Mouse (Mus musculus) splenic B cell, adult 2 months (primary cell): ENCODE results near the gene Nim1k.
"Not testable (repeated sequence)": the region's sequence is repeated elsewhere in the genome, so short reads cannot be mapped to it uniquely, and the experiment has no call there.

Experiments used
- DNase-seq: peaks from one replicate; pipeline ENCODE4 v3.0.0-alpha.2; 2011; ENCODE audit warnings: low read depth, low spot score
- H3K27me3 ChIP-seq: 2 replicates; pipeline ENCODE4 v1.6.1; 2012; ENCODE audit warnings: mild to moderate bottlenecking, low read length, moderate library complexity, mixed read lengths; ENCODE audit not compliant: control insufficient read depth, poor library complexity, insufficient read depth, severe bottlenecking
- H3K36me3 ChIP-seq: 2 replicates; pipeline ENCODE4 v1.6.1; 2012; ENCODE audit warnings: mild to moderate bottlenecking, low read length, moderate library complexity, mixed read lengths; ENCODE audit not compliant: control insufficient read depth, poor library complexity, insufficient read depth, severe bottlenecking

Nim1k gene

DNA sequence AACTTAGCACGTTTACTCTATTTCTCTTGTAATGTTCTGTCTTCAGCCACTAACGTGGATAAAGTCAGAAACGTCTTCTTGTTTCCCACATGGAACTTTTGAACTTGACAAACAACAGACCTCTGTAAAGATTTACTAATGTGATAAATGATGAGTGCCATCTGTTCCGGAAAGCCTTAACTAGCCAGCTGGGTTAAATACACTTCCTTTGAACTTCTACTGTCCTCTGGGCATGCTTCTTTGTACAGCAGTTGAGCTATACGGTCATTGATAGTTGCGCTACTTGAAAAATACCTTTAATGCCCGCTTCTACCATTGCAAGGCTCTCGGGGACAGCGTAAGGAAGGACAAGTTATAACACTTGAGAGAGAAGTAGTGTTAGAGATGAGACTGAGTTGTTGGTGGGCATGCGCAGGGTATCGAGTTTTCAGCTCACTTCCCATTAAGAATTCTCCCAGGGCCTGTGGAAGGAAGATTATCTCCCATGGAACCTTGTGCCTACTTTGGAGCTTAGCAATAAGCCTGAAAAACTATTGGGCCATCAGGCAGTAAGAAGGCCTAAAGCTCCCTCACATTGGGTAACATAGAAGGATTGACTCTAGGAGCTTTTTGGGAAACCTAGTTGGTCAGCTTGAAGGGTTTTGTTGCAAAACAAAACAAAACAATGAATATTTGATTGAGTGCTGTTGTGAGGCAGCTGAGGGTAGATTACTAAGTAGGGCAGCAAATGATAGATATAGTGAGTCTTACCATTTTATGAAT is 71.1 kb downstream of the Nim1k start:
- no peak for DNase-seq

DNA sequence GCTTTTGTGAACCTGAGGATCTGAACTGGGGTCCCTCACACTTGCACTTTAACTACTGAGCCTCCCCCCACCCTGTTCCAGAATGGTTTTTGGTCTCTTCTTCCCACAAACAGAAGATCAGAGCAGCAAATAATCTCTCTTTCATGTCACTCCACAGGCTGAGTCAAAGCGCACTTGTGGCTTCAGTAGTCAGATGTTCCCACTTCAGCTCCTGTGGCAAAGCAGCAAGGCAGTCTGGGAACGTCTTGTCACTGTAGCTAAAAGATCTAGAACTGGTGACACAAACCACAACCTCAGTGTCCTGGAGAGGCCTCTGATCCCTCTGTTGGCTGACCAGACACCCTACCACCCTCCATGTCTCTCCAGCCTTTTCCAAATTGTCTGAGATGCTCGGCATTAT is 74.5 kb downstream of the Nim1k start:
- Histone ChIP-seq H3K27me3 (no peaks in the 10 kb centered on the region), H3K36me3 (no peaks in the 10 kb centered on the region)
- no peak for DNase-seq

More for the DNA sequence above, 71.1 kb downstream of the Nim1k start:
- H3K27me3 ChIP-seq = no peaks in the 10 kb centered on the region
- H3K36me3 ChIP-seq = no peaks in the 10 kb centered on the region

DNA sequence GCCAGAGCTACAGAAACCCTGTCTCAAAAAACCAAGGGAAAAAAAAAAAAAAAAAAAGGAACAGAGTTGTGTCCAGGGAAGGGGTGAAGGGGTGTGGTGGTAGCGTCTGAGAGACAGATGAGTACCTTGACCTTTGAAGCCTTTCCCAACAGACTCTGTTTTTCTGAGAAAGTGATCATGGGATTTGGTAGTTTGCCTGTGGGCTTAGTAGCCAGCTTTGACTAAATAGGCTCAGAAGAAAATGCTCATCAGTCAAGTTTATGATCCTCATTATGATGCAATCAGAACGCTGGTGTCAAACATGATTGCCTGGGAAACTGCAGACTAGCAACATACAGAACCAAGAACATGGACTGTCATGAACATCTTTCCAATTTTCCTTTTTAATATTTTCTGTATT is 76.0 kb downstream of the Nim1k start:
- no peaks in the 10 kb centered on the region for H3K27me3 ChIP-seq
- no peak for DNase-seq
- no peaks in the 10 kb centered on the region for H3K36me3 ChIP-seq

DNA sequence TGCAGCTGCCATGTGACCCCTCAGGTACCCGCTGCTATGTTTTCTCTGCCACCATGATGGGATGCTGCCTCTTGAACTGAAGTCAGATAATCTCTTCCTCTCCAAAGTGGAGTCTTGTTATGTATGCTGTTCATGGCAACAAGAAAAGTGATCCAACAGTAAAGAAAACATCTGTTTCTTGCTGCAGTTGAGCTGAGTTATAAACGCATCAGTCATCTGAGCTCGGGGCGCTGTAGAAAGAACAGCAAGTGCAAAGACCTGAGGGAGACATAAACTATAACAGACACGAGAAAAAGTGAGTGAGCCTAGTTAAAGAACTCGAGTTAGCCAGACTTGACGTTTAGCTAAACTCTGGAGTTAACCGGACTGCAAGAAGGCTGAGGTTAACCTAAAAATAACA is 76.9 kb downstream of the Nim1k start:
- Histone ChIP-seq H3K27me3 (no peaks in the 10 kb centered on the region), H3K36me3 (no peaks in the 10 kb centered on the region)
- no peak for DNase-seq

DNA sequence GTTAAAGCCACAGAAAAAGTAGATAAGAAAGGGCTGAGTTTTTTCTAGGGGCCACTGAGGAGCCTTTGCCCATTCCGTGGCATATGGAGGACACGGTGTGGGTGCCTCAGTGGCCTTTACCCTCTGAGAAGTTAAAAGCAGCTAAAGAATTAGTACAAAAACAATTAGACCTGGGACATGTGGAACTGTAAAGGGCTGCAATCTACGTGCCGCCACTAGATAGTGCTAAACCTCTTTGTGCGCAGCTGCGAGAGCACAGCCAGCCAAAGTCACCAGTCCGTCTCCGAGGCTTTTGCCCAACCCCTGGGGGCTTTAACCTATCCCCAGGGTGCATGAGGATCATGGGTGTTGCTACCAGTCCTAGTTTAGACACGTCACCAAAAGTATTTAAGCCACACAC is 94.3 kb downstream of the Nim1k start:
- not testable (repeated sequence) for DNase-seq, H3K27me3 ChIP-seq, H3K36me3 ChIP-seq
